Mouse (Mus musculus): ENCODE measurements at regions not wholly inside any gene's neighbourhood (a gene's known extent, or its start where the extent isn't known, plus 50 kb on each side); places are given as distances from the start of the nearest gene placed in this dataset.

GRCm38 (mm10) chr12:80007849-80008248 is 105.0 kb downstream of the Zfp36l1 start:
- H3K79me2 ChIP-seq (ENCODE audit: control insufficient read depth, insufficient read depth), result no peaks in the 10 kb centered on the region
- H3K4me3 ChIP-seq (ENCODE audit: insufficient read depth, poor library complexity, severe bottlenecking), result no peak overlapping the region
- H3K79me3 ChIP-seq (ENCODE audit: low read depth), result no peaks in the 10 kb centered on the region
- TF ChIP-seq MAX (IDR thresholded peaks at IDR 0.05) (no peak), CEBPB (IDR thresholded peaks at IDR 0.05; ENCODE audit: low read depth) (no peak), MYOG (IDR thresholded peaks at IDR 0.05; ENCODE audit: control insufficient read depth, extremely low read depth, insufficient read length) (no peak), MYOD1 (IDR thresholded peaks at IDR 0.05; ENCODE audit: control insufficient read depth, insufficient read length, low read depth) (no peak), USF1 (IDR thresholded peaks at IDR 0.05; ENCODE audit: low read depth) (no peak), CTCF (IDR thresholded peaks at IDR 0.05; ENCODE audit: control insufficient read depth, insufficient read depth, insufficient read length) (no peak), FOSL1 (IDR thresholded peaks at IDR 0.05; ENCODE audit: insufficient read depth, low read length, poor library complexity, severe bottlenecking) (no peak)
- no peaks in the 10 kb centered on the region for H3K36me3 ChIP-seq (ENCODE audit: control insufficient read depth, insufficient read depth)
- H3K27me3 ChIP-seq (ENCODE audit: control insufficient read depth, insufficient read depth, insufficient read length), result no peaks in the 10 kb centered on the region
- no peak overlapping the region for H3ac ChIP-seq (ENCODE audit: control insufficient read depth, insufficient read length, low read depth)

- H3K79me2 ChIP-seq (ENCODE audit: control insufficient read depth, insufficient read depth), result no peaks in the 10 kb centered on the region
- TF ChIP-seq USF1 (IDR thresholded peaks at IDR 0.05; ENCODE audit: low read depth) (no peak), MAX (IDR thresholded peaks at IDR 0.05) (no peak)
- no peaks in the 10 kb centered on the region for H3K27me3 ChIP-seq (ENCODE audit: control insufficient read depth, insufficient read depth, insufficient read length)
- H3K79me3 ChIP-seq (ENCODE audit: low read depth), result no peaks in the 10 kb centered on the region
- no peak overlapping the region for H3K4me3 ChIP-seq (ENCODE audit: insufficient read depth, poor library complexity, severe bottlenecking)
- H3K36me3 ChIP-seq (ENCODE audit: control insufficient read depth, insufficient read depth), result no peaks in the 10 kb centered on the region
- no peak overlapping the region for H3ac ChIP-seq (ENCODE audit: control insufficient read depth, insufficient read length, low read depth)
Measured at GRCm38 (mm10) chr12:80005227-80005919, 107.4 kb downstream of the Zfp36l1 start.

GRCm38 (mm10) chr12:80004575-80004974 is 108.2 kb downstream of the Zfp36l1 start:
- Histone ChIP-seq H3K79me2 (ENCODE audit: control insufficient read depth, insufficient read depth) (no peaks in the 10 kb centered on the region), H3K79me3 (ENCODE audit: low read depth) (no peaks in the 10 kb centered on the region), H3ac (ENCODE audit: control insufficient read depth, insufficient read length, low read depth) (no peak overlapping the region)

GRCm38 (mm10) chr12:80003486-80003885 is 109.3 kb downstream of the Zfp36l1 start:
- Histone ChIP-seq H3K79me3 (ENCODE audit: low read depth) (no peaks in the 10 kb centered on the region), H3K79me2 (ENCODE audit: control insufficient read depth, insufficient read depth) (no peaks in the 10 kb centered on the region), H3K27me3 (ENCODE audit: control insufficient read depth, insufficient read depth, insufficient read length) (no peaks in the 10 kb centered on the region), H3K4me3 (ENCODE audit: insufficient read depth, poor library complexity, severe bottlenecking) (no peak overlapping the region), H3ac (ENCODE audit: control insufficient read depth, insufficient read length, low read depth) (no peak overlapping the region), H3K36me3 (ENCODE audit: control insufficient read depth, insufficient read depth) (no peaks in the 10 kb centered on the region)
- TF ChIP-seq MYOG (IDR thresholded peaks at IDR 0.05; ENCODE audit: control insufficient read depth, extremely low read depth, insufficient read length) (no peak), CEBPB (IDR thresholded peaks at IDR 0.05; ENCODE audit: low read depth) (no peak), MAX (IDR thresholded peaks at IDR 0.05) (no peak), FOSL1 (IDR thresholded peaks at IDR 0.05; ENCODE audit: insufficient read depth, low read length, poor library complexity, severe bottlenecking) (no peak), CTCF (IDR thresholded peaks at IDR 0.05; ENCODE audit: control insufficient read depth, insufficient read depth, insufficient read length) (no peak), USF1 (IDR thresholded peaks at IDR 0.05; ENCODE audit: low read depth) (no peak), MYOD1 (IDR thresholded peaks at IDR 0.05; ENCODE audit: control insufficient read depth, insufficient read length, low read depth) (no peak)

More at GRCm38 (mm10) chr12:80004575-80004974, 108.2 kb downstream of the Zfp36l1 start:
- H3K36me3 ChIP-seq (ENCODE audit: control insufficient read depth, insufficient read depth), result no peaks in the 10 kb centered on the region
- H3K4me3 ChIP-seq (ENCODE audit: insufficient read depth, poor library complexity, severe bottlenecking), result no peak overlapping the region
- TF ChIP-seq MYOG (IDR thresholded peaks at IDR 0.05; ENCODE audit: control insufficient read depth, extremely low read depth, insufficient read length) (no peak), CEBPB (IDR thresholded peaks at IDR 0.05; ENCODE audit: low read depth) (no peak), MAX (IDR thresholded peaks at IDR 0.05) (no peak), CTCF (IDR thresholded peaks at IDR 0.05; ENCODE audit: control insufficient read depth, insufficient read depth, insufficient read length) (no peak), MYOD1 (IDR thresholded peaks at IDR 0.05; ENCODE audit: control insufficient read depth, insufficient read length, low read depth) (no peak), FOSL1 (IDR thresholded peaks at IDR 0.05; ENCODE audit: insufficient read depth, low read length, poor library complexity, severe bottlenecking) (no peak), USF1 (IDR thresholded peaks at IDR 0.05; ENCODE audit: low read depth) (no peak)
- H3K27me3 ChIP-seq (ENCODE audit: control insufficient read depth, insufficient read depth, insufficient read length), result no peaks in the 10 kb centered on the region

GRCm38 (mm10) chr12:80002474-80003125 is 110.2 kb downstream of the Zfp36l1 start:
- Histone ChIP-seq H3K4me3 (ENCODE audit: insufficient read depth, poor library complexity, severe bottlenecking) (no peak overlapping the region), H3K27me3 (ENCODE audit: control insufficient read depth, insufficient read depth, insufficient read length) (no peaks in the 10 kb centered on the region), H3ac (ENCODE audit: control insufficient read depth, insufficient read length, low read depth) (no peak overlapping the region), H3K79me2 (ENCODE audit: control insufficient read depth, insufficient read depth) (no peaks in the 10 kb centered on the region), H3K36me3 (ENCODE audit: control insufficient read depth, insufficient read depth) (no peaks in the 10 kb centered on the region), H3K79me3 (ENCODE audit: low read depth) (no peaks in the 10 kb centered on the region)
- TF ChIP-seq FOSL1 (IDR thresholded peaks at IDR 0.05; ENCODE audit: insufficient read depth, low read length, poor library complexity, severe bottlenecking) (no peak), MAX (IDR thresholded peaks at IDR 0.05) (no peak)

- no peak overlapping the region for H3ac ChIP-seq (ENCODE audit: control insufficient read depth, insufficient read length, low read depth)
- H3K79me3 ChIP-seq (ENCODE audit: low read depth), result no peaks in the 10 kb centered on the region
- H3K36me3 ChIP-seq (ENCODE audit: control insufficient read depth, insufficient read depth), result no peaks in the 10 kb centered on the region
- no peaks in the 10 kb centered on the region for H3K79me2 ChIP-seq (ENCODE audit: control insufficient read depth, insufficient read depth)
- TF ChIP-seq MAX (IDR thresholded peaks at IDR 0.05) (no peak), FOSL1 (IDR thresholded peaks at IDR 0.05; ENCODE audit: insufficient read depth, low read length, poor library complexity, severe bottlenecking) (no peak), CTCF (IDR thresholded peaks at IDR 0.05; ENCODE audit: control insufficient read depth, insufficient read depth, insufficient read length) (no peak), CEBPB (IDR thresholded peaks at IDR 0.05; ENCODE audit: low read depth) (no peak), USF1 (IDR thresholded peaks at IDR 0.05; ENCODE audit: low read depth) (no peak)
- H3K4me3 ChIP-seq (ENCODE audit: insufficient read depth, poor library complexity, severe bottlenecking), result no peak overlapping the region
- no peaks in the 10 kb centered on the region for H3K27me3 ChIP-seq (ENCODE audit: control insufficient read depth, insufficient read depth, insufficient read length)
Measured at GRCm38 (mm10) chr12:80001794-80002193, 111.0 kb downstream of the Zfp36l1 start.

All from C2C12 (cell line).